Mouse (Mus musculus): ENCODE measurements around the gene Ndufa7.

Gene Ndufa7

GRCm38 (mm10) chr17:33824084-33824996, at the start of gene Ndufa7, which contains the start of gene Rps28:
Ndufa7 (plus strand) TSS chr17:33824572.
Rps28 (minus strand) TSS chr17:33824562.
- DNase-seq (ENCODE audit: low spot score): peak; percentile 97

- no peak for DNase-seq (ENCODE audit: low spot score)
These were observed 49.7 kb upstream of the Ndufa7 start for GRCm38 (mm10) chr17:33774573-33775155.

GRCm38 (mm10) chr17:33775287-33775686, 49.1 kb upstream of the Ndufa7 start:
- DNase-seq (ENCODE audit: low spot score): no peak

GRCm38 (mm10) chr17:33779271-33779966, 45.0 kb upstream of the Ndufa7 start:
- peak; percentile 85 for DNase-seq (ENCODE audit: low spot score)

DNA sequence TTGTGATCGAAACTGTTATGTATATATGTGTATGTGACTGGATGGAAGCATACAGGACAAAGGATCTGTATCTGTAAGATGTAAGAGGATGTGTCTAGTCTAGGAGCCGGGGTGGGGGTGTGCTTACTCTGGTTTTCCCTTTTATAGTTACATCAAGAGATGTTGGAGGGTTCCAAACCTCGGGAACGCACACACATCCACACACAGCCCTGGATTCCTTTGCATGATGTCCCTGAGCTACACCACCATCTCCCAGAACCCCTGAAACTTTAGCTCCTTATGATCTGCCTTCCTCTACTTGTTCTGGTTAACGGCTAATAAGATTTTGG, 44.4 kb upstream of the Ndufa7 start:
- DNase-seq (ENCODE audit: low spot score): no peak

DNA sequence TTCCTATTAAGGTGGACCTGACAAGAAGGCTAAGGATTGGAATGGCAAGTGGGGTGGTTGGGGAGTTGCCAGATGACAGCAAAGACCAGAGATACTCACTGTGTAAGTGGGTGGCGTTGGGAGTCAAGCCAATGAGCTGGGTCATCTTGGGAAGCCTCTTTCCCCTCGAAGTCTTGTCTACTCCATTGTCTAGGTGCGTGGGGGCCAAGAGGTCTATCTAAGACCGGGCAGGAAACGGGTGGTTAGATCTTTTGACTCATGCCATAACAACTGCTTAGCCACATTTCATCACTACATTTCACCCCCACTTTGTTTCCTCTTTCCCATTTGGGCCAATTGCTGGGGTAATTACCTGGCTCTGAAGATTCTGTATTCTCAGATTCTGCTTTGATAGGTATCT, 43.9 kb upstream of the Ndufa7 start:
- DNase-seq (ENCODE audit: low spot score): peak; percentile 41

DNA sequence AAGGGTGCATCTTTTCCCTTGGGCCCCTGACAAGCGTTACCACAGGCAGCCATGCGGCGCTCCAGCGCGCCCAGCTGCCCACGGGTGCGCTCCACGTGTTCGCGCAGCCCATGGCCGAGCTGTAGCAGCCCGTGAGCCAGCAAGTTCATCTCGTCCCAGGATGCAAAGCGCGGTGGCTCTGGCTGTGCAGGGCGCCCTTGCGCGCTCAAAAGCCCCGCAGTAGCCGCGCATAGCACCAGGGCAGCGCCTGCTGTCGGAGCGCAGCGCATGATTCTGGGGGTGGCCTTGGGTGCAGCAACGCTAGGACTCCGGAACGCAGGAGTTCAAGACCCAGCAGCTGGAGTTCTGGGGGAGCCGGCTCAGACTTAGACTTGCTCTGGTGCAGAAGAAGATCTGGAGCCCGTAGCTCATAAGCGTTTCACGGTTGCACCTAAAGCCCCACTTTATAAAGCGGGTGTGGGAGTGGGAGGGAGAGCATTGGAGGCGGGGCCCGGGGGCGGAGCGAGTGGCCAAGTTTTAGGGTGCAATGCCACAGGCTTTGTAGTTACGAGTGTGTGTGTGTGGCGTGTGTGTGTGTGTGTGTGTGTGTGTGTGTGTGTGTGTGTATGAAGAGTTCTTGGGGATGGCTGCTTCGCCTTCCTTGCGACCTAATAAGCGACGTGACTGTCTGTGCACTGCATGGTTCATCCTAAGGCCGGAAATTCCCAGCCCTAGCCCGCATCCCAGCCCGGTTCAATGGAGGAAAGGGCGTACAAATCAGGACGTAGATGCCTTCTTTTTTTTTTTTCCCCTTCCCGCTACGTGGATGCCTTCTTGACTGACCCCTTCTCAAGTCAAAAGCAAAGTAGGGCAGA, 43.0 kb upstream of the Ndufa7 start, which contains the start of gene Angptl4:
TSS of gene Angptl4 (minus strand) at position 707 of the 854 bp plus-strand sequence.
- DNase-seq (ENCODE audit: low spot score): peak; percentile 75

- no peak for DNase-seq (ENCODE audit: low spot score)
These were observed 42.3 kb upstream of the Ndufa7 start for GRCm38 (mm10) chr17:33782067-33782466.

GRCm38 (mm10) chr17:33783408-33783807, 41.0 kb upstream of the Ndufa7 start:
- peak; percentile 45 for DNase-seq (ENCODE audit: low spot score)

DNA sequence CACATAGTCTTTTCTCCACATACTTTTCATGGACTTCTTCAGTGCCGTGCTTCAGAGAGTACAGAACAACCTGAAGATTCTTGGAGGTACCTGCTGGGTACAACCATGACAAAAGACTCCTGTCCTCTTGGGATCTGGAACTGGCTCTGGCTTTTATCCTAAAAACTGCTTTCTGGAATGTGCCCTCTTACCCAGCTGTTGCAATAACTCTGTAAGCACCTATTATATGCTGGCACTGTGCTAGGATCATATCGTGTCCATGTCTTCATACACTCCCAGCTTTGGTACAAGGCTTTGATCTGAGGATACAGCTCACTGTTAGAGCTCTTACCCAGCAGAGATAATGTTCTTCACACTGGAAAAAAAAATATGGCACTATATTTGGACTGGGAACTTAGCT, 39.4 kb upstream of the Ndufa7 start:
- no peak for DNase-seq (ENCODE audit: low spot score)

GRCm38 (mm10) chr17:33786375-33786774, 38.0 kb upstream of the Ndufa7 start:
- no peak for DNase-seq (ENCODE audit: low spot score)

- DNase-seq (ENCODE audit: low spot score): no peak
These were observed 35.6 kb upstream of the Ndufa7 start for GRCm38 (mm10) chr17:33788732-33789131.

DNA sequence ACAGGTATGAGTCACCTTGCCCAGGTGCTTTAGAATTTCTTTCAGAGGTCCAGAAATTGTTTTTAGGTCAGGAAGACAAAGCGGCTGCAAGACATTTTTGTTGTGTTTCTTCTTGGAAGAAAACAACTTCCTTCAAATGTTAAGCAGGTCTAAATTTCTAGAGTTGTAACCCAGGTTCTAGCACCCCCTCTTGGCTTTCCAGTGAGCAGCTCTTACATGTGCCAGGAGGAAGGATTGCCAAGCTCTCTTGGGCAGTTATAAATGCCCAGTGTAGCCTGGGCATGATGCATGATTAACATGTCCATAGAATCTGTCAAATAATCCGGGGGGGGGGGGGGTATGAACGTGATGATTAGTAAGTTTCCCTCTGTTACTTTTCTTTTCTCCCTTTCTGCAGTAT, 26.1 kb upstream of the Ndufa7 start:
- no peak for DNase-seq (ENCODE audit: low spot score)

DNA sequence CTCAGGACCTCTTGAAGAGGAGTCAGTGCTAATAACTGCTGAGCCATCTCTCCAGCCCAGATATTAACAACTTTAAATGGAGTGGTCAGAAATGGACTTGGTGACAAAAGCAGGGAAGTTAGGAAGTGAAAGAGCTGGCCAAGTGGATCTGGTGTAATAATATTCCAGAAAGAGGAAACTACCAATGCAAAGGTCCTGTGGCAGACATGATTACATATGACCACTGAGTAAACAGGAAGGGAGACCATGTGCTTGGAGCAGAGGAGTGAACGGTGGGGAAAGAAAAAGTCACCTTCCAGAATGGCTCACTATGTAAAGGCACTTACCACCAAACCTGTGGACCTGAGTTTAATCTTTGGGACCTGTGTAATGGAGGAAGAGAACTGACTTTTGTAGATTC, 25.1 kb upstream of the Ndufa7 start:
- DNase-seq (ENCODE audit: low spot score): no peak

GRCm38 (mm10) chr17:33802221-33802620, 22.2 kb upstream of the Ndufa7 start:
- DNase-seq (ENCODE audit: low spot score): no peak

- DNase-seq (ENCODE audit: low spot score): no peak
These were observed 20.2 kb upstream of the Ndufa7 start for GRCm38 (mm10) chr17:33804205-33804604.

GRCm38 (mm10) chr17:33804745-33805144, 19.6 kb upstream of the Ndufa7 start:
- no peak for DNase-seq (ENCODE audit: low spot score)

- no peak for DNase-seq (ENCODE audit: low spot score)
These were observed 17.0 kb upstream of the Ndufa7 start for GRCm38 (mm10) chr17:33807181-33807888.

GRCm38 (mm10) chr17:33808192-33808591, 16.2 kb upstream of the Ndufa7 start:
- DNase-seq (ENCODE audit: low spot score): no peak

- peak; percentile 93 for DNase-seq (ENCODE audit: low spot score)
These were observed 13.8 kb upstream of the Ndufa7 start, which contains the start of gene Kank3 for GRCm38 (mm10) chr17:33810334-33811141. Kank3 (plus strand) TSS chr17:33810519.

All from testis, postnatal 14 days (tissue).